Mouse (Mus musculus): ENCODE measurements around the gene Cpne5.
"Not testable (repeated sequence)": the region's sequence is repeated elsewhere in the genome, so short reads cannot be mapped to it uniquely, and the experiment has no call there.

Cpne5 gene

DNA sequence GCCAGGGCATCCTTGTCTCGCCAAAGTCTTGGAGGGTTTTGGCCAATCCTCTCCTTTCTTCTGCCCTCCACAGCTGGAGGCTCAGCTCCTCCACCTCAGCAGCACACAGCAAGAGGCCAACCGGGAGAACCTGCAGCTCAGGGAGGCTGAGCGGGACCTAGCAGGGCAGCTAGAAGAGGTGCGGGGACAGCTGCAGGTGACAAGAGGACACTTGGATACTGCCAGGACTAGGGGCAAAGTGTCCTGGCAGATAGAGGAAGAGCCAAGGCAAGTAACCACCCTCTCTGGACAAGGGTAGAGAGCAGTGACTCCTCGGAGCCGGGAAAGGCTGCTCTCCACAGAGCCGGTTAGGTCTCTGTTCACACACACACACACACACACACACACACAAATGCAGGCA, 100.1 kb downstream of the Cpne5 start:
- DNase-seq (ENCODE audit: extremely low spot score, low spot score): no peak

DNA sequence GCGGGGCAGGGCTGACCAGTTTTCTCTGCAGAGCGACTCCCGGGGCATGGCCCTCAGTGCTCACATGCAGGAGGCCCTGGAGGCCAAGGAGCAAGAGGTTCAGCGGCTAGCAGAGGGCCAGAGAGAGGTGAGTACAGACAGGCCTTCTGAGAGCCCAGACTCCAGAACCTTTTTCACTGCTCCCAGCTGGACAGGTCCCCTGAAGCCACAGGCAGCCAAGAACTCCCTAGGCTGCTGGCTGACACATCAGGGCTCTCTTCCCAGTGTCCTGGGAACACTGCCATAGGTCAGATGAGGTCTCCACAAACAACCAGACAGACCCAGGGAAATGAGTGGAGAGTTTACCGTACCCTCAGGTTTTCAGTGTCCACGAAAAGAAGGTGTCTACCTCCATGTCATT, 101.7 kb downstream of the Cpne5 start:
- DNase-seq (ENCODE audit: extremely low spot score, low spot score): no peak

DNA sequence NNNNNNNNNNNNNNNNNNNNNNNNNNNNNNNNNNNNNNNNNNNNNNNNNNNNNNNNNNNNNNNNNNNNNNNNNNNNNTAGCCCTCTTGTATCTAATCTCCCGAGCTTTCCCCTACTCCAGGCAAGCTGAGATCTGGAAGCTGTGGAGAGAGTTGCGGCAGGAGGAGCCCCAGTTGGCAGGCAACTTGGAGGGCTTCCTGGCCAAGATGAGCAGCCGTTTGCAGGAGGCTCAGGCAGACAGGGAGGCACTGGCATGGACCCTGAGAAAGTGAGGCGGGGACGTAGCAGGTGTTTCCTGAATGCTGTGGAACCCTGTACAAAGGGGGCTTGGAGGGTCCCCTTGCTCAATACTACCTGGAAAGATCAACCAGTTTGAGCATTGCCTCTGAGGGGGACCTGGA, 102.9 kb downstream of the Cpne5 start:
- DNase-seq (ENCODE audit: extremely low spot score, low spot score): no peak

DNA sequence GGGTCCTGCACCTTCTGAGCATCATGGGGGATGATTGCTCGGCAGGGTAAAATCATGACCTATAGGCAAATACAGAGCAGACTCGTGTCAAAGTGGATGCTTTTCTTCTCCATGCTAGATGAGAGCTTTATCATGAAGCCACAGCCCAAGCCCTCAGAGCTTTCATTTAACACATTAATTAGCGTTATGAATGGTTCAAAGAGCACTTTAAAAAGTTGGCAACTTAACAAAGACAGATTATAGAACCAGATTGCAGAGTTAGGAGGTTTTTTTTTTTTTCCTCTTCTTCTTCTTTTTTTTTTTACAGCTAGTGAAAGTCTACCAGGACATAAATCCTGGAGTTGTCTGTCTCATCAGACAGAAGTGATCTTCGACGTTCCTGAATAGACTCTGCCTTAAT, 108.6 kb downstream of the Cpne5 start:
- no peak for DNase-seq (ENCODE audit: extremely low spot score, low spot score)

DNA sequence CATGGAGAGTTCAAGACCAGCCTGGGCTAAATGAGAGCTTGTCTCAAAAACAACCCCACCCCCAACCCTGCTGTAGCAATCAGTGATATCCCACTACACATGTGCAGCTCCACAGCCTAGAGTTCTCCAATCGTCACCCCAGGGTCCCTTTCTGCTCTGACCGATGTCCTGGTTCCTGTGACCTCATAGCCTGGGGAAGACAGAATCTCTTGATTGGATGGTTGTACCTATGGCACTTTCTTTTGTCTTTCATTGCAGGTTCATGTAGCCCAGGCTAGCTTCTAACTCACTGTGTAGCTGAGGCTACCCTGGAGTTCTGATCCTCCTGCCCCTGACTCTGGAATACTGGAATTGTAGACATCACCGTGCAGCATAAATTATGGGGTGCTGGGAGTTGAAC, 111.4 kb downstream of the Cpne5 start:
- no peak for DNase-seq (ENCODE audit: extremely low spot score, low spot score)

DNA sequence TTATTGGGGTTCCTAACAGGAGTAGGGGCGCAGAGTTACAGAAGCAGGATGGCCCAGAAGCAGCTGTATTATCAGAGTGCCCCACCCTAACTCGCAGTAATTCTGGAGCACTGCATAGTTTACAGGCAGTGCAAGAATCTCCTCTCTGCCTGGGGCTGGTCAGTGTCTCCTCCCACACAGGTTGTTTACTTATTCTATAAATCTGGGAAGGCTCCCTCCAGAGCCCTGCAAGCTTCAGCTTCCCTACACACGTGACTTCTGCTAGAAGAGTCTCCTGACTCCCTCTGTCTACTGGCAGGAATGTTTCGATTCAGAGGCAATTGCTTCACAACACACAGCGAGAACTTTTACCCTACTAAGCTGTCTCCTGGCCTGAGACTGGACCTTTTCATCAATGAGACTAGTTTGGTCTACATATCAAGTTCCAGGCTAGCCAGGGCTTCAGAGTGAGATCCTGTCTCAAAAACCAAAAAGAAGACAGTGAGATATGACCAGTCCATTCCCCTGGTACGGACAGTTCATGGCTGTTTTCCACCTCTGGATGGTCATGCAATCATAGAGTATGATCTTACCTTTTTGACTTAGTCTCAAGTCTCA, 114.3 kb downstream of the Cpne5 start:
- no peak for DNase-seq (ENCODE audit: extremely low spot score, low spot score)

DNA sequence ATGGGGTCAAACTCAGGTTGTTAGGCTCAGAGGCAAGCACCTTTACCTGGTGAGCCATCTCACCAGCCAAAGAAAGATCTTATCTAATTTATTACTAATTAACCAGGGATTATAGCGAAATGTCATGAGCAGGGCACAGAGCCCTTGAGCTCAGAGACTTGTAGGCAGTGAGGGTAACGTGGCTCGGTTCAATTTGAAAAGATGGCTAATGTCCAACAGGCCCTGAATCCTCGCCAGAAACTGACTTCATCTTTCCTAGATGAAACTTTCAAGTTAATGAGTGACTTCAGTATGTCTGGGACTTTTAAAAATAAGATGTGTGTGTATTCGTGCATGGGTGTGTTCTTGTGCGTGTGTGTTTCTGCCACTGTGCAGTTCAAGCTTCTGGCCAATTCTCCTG, 115.2 kb downstream of the Cpne5 start:
- no peak for DNase-seq (ENCODE audit: extremely low spot score, low spot score)

DNA sequence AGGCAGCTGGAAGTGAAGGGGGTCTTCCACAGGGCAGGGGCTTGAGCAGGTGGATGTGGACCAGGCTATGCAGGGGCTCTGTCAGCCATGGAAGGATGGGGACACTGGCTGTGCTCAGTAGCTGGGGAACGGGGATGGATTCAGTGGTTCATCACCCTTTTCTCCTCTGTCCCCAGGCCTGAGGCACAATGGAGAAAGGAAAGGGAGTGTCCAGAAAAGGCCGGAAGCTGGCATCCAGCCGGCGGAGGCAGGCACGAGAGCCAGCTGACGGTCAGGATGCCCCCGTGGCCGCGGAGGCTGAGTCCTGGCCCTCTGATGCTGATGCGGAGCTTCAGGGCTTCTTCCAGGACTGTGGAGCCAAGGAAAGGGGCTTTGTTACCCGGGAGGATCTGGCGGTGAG, 117.3 kb downstream of the Cpne5 start:
- no peak for DNase-seq (ENCODE audit: extremely low spot score, low spot score)

DNA sequence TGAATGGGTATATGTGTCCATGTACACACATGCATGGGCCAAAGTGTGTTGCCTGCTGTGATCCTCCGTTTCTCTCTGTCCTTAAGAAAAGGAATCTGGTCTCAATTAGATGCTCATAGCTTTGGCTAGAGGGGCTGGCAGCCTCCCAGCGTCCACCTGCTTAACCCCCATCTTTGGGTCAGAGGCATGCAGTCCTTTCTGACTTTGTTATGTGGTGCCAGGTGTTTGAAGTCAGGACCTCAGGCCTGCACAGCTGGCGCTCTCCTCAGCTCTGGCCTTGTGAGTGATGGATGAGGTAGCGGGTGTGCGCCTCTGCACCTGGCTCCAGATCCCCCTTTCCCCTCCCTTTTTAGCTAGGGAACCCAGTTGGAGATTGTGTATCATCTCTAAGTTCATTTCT, 119.9 kb downstream of the Cpne5 start:
- DNase-seq (ENCODE audit: extremely low spot score, low spot score): peak; percentile 35

DNA sequence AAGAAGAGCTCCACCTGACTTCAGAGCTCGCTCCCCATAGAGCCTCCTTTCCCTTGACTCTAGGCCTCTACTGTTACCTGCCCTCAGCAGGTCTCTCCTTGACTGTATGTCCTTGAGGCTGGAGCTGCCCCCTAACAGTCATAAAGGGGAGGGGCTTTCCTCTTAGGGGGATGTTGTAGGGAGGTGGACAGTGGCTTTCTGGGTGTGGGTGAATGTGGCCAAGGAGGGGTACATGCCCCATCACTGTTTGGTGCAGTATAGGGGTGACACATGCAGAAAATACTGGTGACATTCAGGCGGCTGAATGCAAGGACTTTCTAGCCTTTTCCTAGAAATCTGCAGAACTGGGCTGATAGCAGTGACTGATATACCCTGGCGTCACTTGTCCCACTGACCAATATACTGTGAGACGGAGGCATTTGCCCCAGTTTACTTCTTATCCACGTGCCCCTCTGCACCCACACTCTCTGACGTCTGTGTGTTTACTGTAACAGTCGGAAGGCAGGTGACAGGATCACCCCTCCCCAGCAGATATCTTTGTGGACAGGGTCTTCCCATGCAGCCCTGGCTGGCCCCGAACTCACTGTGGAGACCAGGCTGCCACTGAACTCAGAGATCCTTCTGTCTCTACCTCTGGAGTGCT, 120.8 kb downstream of the Cpne5 start:
- no peak for DNase-seq (ENCODE audit: extremely low spot score, low spot score)

DNA sequence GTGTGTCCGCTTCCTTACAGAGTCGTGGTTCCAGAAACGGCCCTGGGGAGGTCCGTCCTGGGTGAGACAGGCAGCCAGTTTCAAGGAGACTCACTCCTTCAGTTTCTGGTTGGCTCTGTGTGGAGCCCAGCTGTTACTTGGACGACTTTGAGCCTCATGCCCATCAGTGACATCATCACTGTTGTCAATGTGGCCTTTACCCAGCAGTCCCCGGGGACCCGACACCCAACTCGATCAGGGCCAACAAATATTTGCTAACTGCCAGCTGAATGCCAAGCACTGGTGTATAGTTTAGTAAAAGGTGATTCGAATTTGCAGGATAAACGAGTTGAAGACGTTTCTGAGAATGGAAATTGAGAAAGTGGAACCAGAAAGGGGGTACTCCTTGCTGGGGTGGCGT, 121.9 kb downstream of the Cpne5 start:
- no peak for DNase-seq (ENCODE audit: extremely low spot score, low spot score)

DNA sequence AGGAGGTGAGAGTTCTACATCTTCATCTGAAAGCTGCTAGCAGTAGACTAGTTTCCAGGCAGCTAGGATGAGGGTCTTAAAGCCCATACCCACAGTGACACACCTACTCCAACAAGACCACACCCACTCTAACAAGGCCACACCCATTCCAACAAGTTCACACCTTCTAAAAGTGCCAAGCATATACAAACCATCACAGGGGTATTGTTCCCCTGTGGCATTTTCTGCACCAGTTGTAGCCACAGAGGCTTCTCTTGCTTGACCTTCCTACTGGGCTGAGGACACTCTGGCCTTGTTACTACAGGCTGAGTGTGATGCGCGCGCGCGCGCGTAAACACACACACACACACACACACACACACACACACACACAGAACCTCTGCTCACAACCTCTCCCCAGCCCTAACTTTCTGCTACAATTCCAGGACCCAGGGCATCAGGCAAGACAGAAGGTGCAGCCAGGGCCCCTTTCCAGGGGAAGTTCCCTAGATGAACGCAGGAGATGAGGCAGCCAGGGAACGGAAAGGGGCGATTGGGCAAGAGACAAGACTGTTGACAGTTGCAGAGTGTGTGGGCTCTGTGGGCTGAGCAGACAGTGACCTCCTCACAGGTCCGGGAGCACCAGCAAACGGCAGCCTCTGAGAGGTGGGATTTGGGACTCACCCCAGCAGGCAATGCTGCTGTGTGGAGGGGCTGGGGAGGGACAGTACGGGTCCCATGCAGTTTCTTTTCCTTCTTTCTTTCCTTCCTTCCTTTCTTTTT, 124.2 kb downstream of the Cpne5 start, which contains the start of gene Rab44:
TSS of gene Rab44 (plus strand) at position 555 of the 762 bp plus-strand sequence.
- DNase-seq (ENCODE audit: extremely low spot score, low spot score): no peak

DNA sequence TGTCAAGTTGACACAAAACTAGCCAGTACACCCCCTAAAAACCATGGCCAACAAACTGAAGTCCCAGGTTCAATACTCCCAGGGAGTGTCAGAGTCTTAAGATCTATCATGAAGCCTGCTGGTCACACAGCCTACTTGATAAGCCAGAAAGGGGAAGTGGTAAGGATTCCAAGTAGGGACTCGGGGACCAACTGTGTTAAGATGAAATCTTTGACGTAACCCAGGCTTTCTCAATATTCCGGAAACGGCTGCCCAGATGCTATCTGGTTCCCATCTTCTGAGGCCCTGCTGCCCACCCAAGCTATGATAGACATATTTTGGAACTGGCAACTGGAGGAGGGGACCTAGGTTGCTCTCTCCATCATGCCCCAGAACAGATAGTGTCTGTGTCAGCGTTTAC, 126.6 kb downstream of the Cpne5 start:
- DNase-seq (ENCODE audit: extremely low spot score, low spot score): no peak

DNA sequence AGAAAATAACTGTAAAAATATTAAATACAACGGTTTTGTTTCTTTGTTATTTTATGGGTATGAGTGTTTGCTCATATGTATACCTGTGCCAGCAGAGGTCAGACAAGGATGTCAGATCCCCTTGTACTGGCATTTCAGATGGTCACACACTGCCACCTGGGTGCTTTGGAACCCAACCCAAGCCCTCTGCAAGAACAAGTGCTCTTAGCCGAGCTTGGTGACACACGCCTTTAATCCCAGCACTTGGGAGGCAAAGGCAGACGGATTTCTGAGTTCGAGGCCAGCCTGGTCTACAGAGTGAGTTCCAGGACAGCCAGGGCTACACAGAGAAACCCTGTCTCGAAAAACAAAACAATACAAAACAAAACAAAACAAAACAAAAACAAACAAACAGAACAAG, 127.6 kb downstream of the Cpne5 start:
- not testable (repeated sequence) for DNase-seq (ENCODE audit: extremely low spot score, low spot score)

All from neural tube, embryonic 10.5 days (tissue).